Mouse (Mus musculus) midbrain, embryonic 12.5 days (tissue): ENCODE measurements around the gene Tmem163. TPM values are rescaled to one million over a fixed set of nuclear protein-coding genes. Genes with fewer than 3 reads are reported as not detected.

Source experiments
- ATAC-seq: fragments of 200-750 bp; cut with Nextera tagmentation; 2 replicates; pipeline ENCODE4 v1.8.0; 2017; ENCODE audit warnings: low read depth, moderate TSS enrichment, moderate library complexity; ENCODE audit not compliant: low FRiP score
- H3K27ac ChIP-seq: fragments of 300-500 bp; sonication (generic); replicated peaks from 2 replicates; pipeline ENCODE4 v1.5.1; 2016; ENCODE audit warnings: mild to moderate bottlenecking
- H3K27me3 ChIP-seq: fragments of 300-500 bp; sonication (generic); 2 replicates; pipeline ENCODE4 v1.6.1; 2016; ENCODE audit warnings: mild to moderate bottlenecking
- H3K36me3 ChIP-seq: fragments of 300-500 bp; sonication (generic); 2 replicates; pipeline ENCODE4 v1.6.1; 2016
- H3K4me1 ChIP-seq: fragments of 300-500 bp; sonication (generic); 2 replicates; pipeline ENCODE4 v1.6.1; 2016
- H3K4me2 ChIP-seq: fragments of 300-500 bp; sonication (generic); replicated peaks from 2 replicates; pipeline ENCODE4 v1.6.1; 2016; ENCODE audit warnings: mild to moderate bottlenecking, moderate library complexity
- H3K4me3 ChIP-seq: fragments of 300-500 bp; sonication (generic); 2 replicates; pipeline ENCODE4 v1.5.1; 2016; ENCODE audit warnings: mild to moderate bottlenecking
- H3K9ac ChIP-seq: fragments of 300-500 bp; sonication (generic); replicated peaks from 2 replicates; pipeline ENCODE4 v1.6.1; 2016; ENCODE audit warnings: mild to moderate bottlenecking, moderate library complexity
- H3K9me3 ChIP-seq: fragments of 300-500 bp; sonication (generic); 2 replicates; pipeline ENCODE4 v1.6.1; 2016; ENCODE audit warnings: mild to moderate bottlenecking
- WGBS: fragments of 180-500 bp; shearing (Covaris S2); methylation state at CpG from one replicate; pipeline ENCODE4 v1.1.7; 2016; 5-methylcytosine and 5-hydroxymethylcytosine counted together
- polyA plus RNA-seq: library from polyadenylated mRNA; unstranded; fragments of >200 nt; fragmentation: Nextera tagmentation; extraction: Ambion mirVana; gene quantifications from 2 replicates; pipeline ENCODE4 v1.2.1, GENCODE M21; 2016

Tmem163 gene
- polyA plus RNA-seq, 1 experiment from 2014 or later: 55.1 TPM

GRCm38 (mm10) chr1:127482911-127483310, 196.4 kb downstream of the Tmem163 start:
- 77% methylated on average over 10 of the region's 10 CpGs for WGBS
- ATAC-seq: no peak
- H3K27ac ChIP-seq: no peak overlapping the region

GRCm38 (mm10) chr1:127475756-127476155, 203.6 kb downstream of the Tmem163 start:
- Histone ChIP-seq H3K4me1 (no peaks in the 10 kb centered on the region), H3K4me3 (no peak overlapping the region), H3K27ac (no peak overlapping the region), H3K9ac (no peak overlapping the region), H3K9me3 (no peaks in the 10 kb centered on the region), H3K4me2 (no peak overlapping the region), H3K27me3 (no peaks in the 10 kb centered on the region), H3K36me3 (peaks cover 12% of the 10 kb centered on the region)
- no peak for ATAC-seq
- 93% methylated on average over 5 of the region's 5 CpGs for WGBS

More at GRCm38 (mm10) chr1:127482911-127483310, 196.4 kb downstream of the Tmem163 start:
- Histone ChIP-seq H3K4me2 (no peak overlapping the region), H3K27me3 (no peaks in the 10 kb centered on the region), H3K4me3 (no peak overlapping the region), H3K9ac (no peak overlapping the region), H3K36me3 (peaks cover 14% of the 10 kb centered on the region), H3K9me3 (no peaks in the 10 kb centered on the region), H3K4me1 (no peaks in the 10 kb centered on the region)

GRCm38 (mm10) chr1:127470175-127470574, 209.2 kb downstream of the Tmem163 start:
- Histone ChIP-seq H3K4me2 (no peak overlapping the region), H3K27ac (no peak overlapping the region), H3K9ac (no peak overlapping the region), H3K9me3 (no peaks in the 10 kb centered on the region), H3K36me3 (peaks cover 12% of the 10 kb centered on the region), H3K4me1 (no peaks in the 10 kb centered on the region), H3K27me3 (no peaks in the 10 kb centered on the region), H3K4me3 (no peak overlapping the region)
- ATAC-seq: no peak
- 84% methylated on average over 4 of the region's 4 CpGs for WGBS

GRCm38 (mm10) chr1:127467238-127467637, 212.1 kb downstream of the Tmem163 start:
- peaks cover 12% of the 10 kb centered on the region for H3K36me3 ChIP-seq
- H3K4me2 ChIP-seq: no peak overlapping the region
- no peaks in the 10 kb centered on the region for H3K4me1 ChIP-seq
- no peak overlapping the region for H3K4me3 ChIP-seq
- WGBS: 96% methylated on average over 5 of the region's 5 CpGs
- no peak for ATAC-seq
- no peaks in the 10 kb centered on the region for H3K9me3 ChIP-seq
- H3K9ac ChIP-seq: no peak overlapping the region
- no peaks in the 10 kb centered on the region for H3K27me3 ChIP-seq
- H3K27ac ChIP-seq: no peak overlapping the region

GRCm38 (mm10) chr1:127465292-127465691, 214.1 kb downstream of the Tmem163 start:
- 75% methylated on average over 6 of the region's 6 CpGs for WGBS
- no peak overlapping the region for H3K4me2 ChIP-seq
- no peak overlapping the region for H3K4me3 ChIP-seq
- H3K27me3 ChIP-seq: no peaks in the 10 kb centered on the region
- H3K4me1 ChIP-seq: no peaks in the 10 kb centered on the region
- no peaks in the 10 kb centered on the region for H3K9me3 ChIP-seq
- no peak overlapping the region for H3K9ac ChIP-seq
- H3K27ac ChIP-seq: no peak overlapping the region
- peaks cover 2% of the 10 kb centered on the region; the same call in 1 of the 2 replicates for H3K36me3 ChIP-seq
- ATAC-seq: no peak

GRCm38 (mm10) chr1:127464041-127464440, 215.3 kb downstream of the Tmem163 start:
- H3K9ac ChIP-seq: no peak overlapping the region
- ATAC-seq: no peak
- no peaks in the 10 kb centered on the region for H3K4me1 ChIP-seq
- 84% methylated on average over 6 of the region's 6 CpGs for WGBS
- no peaks in the 10 kb centered on the region for H3K27me3 ChIP-seq
- no peak overlapping the region for H3K4me2 ChIP-seq
- H3K27ac ChIP-seq: no peak overlapping the region
- no peak overlapping the region for H3K4me3 ChIP-seq
- H3K36me3 ChIP-seq: peaks cover 9% of the 10 kb centered on the region
- H3K9me3 ChIP-seq: no peaks in the 10 kb centered on the region

- Histone ChIP-seq H3K9me3 (no peaks in the 10 kb centered on the region), H3K4me3 (no peak overlapping the region), H3K4me2 (no peak overlapping the region), H3K9ac (no peak overlapping the region), H3K27ac (no peak overlapping the region), H3K36me3 (peaks cover 9% of the 10 kb centered on the region), H3K4me1 (peaks cover 14% of the 10 kb centered on the region; the same call in 1 of the 2 replicates), H3K27me3 (no peaks in the 10 kb centered on the region)
- WGBS: 85% methylated on average over 9 of the region's 9 CpGs
- no peak for ATAC-seq
These were observed 218.3 kb downstream of the Tmem163 start for GRCm38 (mm10) chr1:127461017-127461416.

GRCm38 (mm10) chr1:127459576-127459975, 219.8 kb downstream of the Tmem163 start:
- Histone ChIP-seq H3K4me1 (peaks cover 17% of the 10 kb centered on the region; the same call in 1 of the 2 replicates), H3K27ac (no peak overlapping the region), H3K27me3 (no peaks in the 10 kb centered on the region), H3K36me3 (peaks cover 9% of the 10 kb centered on the region), H3K9me3 (no peaks in the 10 kb centered on the region), H3K4me2 (no peak overlapping the region), H3K4me3 (no peak overlapping the region), H3K9ac (no peak overlapping the region)
- ATAC-seq: no peak
- WGBS: 72% methylated on average over 7 of the region's 7 CpGs

- ATAC-seq: peak; percentile 76
- no peak overlapping the region for H3K4me2 ChIP-seq
- WGBS: 13% methylated on average over 6 of the region's 6 CpGs
These were observed 220.3 kb downstream of the Tmem163 start for GRCm38 (mm10) chr1:127459015-127459451.

GRCm38 (mm10) chr1:127453397-127453796, 226.0 kb downstream of the Tmem163 start:
- Histone ChIP-seq H3K9ac (no peak overlapping the region), H3K4me3 (no peak overlapping the region), H3K4me2 (no peak overlapping the region), H3K36me3 (peaks cover 19% of the 10 kb centered on the region), H3K4me1 (peaks cover 12% of the 10 kb centered on the region; the same call in 1 of the 2 replicates), H3K27me3 (no peaks in the 10 kb centered on the region), H3K27ac (no peak overlapping the region), H3K9me3 (peaks cover 4% of the 10 kb centered on the region; the same call in 1 of the 2 replicates)
- 91% methylated on average over 6 of the region's 6 CpGs for WGBS
- ATAC-seq: no peak

More at GRCm38 (mm10) chr1:127459015-127459451, 220.3 kb downstream of the Tmem163 start:
- H3K36me3 ChIP-seq: peaks cover 9% of the 10 kb centered on the region
- no peak overlapping the region for H3K4me3 ChIP-seq
- H3K9me3 ChIP-seq: no peaks in the 10 kb centered on the region
- no peaks in the 10 kb centered on the region for H3K27me3 ChIP-seq
- H3K9ac ChIP-seq: 0 out of 2 replicates have a peak overlapping the region, but pooled peaks have one; percentile 17
- H3K4me1 ChIP-seq: peaks cover 17% of the 10 kb centered on the region; the same call in 1 of the 2 replicates
- H3K27ac ChIP-seq: no peak overlapping the region

GRCm38 (mm10) chr1:127444836-127445485, 234.4 kb downstream of the Tmem163 start:
- H3K4me2 ChIP-seq: no peak overlapping the region
- ATAC-seq: no peak
- H3K4me1 ChIP-seq: peaks cover 40% of the 10 kb centered on the region
- H3K27ac ChIP-seq: no peak overlapping the region
- H3K27me3 ChIP-seq: no peaks in the 10 kb centered on the region
- H3K36me3 ChIP-seq: peaks cover 15% of the 10 kb centered on the region
- no peak overlapping the region for H3K9ac ChIP-seq
- H3K4me3 ChIP-seq: no peak overlapping the region
- WGBS: 48% methylated on average over 5 of the region's 5 CpGs
- H3K9me3 ChIP-seq: peaks cover 5% of the 10 kb centered on the region; the same call in 1 of the 2 replicates
